Mouse (Mus musculus) spleen, adult 2 months (tissue): ENCODE results near the gene Myh7.

Source experiments
- CTCF ChIP-seq: fragments of 200-500 bp; IDR thresholded peaks from 2 replicates; pipeline ENCODE4 v1.5.1; 2011; ENCODE audit warnings: mild to moderate bottlenecking, inconsistent platforms; ENCODE audit not compliant: insufficient read depth, insufficient read length, insufficient replicate concordance; ENCODE audit errors: extremely low read depth
- POLR2A ChIP-seq: fragments of 200-500 bp; IDR thresholded peaks from 2 replicates; pipeline ENCODE4 v1.6.1; 2011; ENCODE audit warnings: low read depth, low read length, inconsistent platforms

- no peak for TF ChIP-seq POLR2A
- no peak for TF ChIP-seq CTCF
These were observed 28.6 kb upstream of the Myh7 start for GRCm38 (mm10) chr14:55023011-55023410.
